Mouse (Mus musculus) megakaryocyte progenitor cell, adult 5-6 weeks (primary cell): ENCODE measurements around the gene Macf1. TPM values are rescaled to one million over a fixed set of nuclear protein-coding genes. Genes with fewer than 3 reads are reported as not detected.
"Not testable (repeated sequence)": the region's sequence is repeated elsewhere in the genome, so short reads cannot be mapped to it uniquely, and the experiment has no call there.

Experiments used
- ATAC-seq: replicated peaks from 2 replicates; pipeline ENCODE4 v1.8.0; 2016; ENCODE audit warnings: mild to moderate bottlenecking, moderate TSS enrichment, inconsistent platforms; ENCODE audit not compliant: poor library complexity
- total RNA-seq, 2 experiments: library from RNA; stranded (forward) in 1 of 2; stranded (reverse) in 1 of 2; fragments of 157-497, 149-512 nt in 1 of 2; fragments of 200-1000 nt in 1 of 2; gene quantifications; 2 replicates each; pipeline versions ENCODE4 v1.2.3 to v1.2.4; 2015 to 2017

The Macf1 gene
- total RNA-seq, 2 experiments from 2014 or later: 123 to 130 TPM

DNA sequence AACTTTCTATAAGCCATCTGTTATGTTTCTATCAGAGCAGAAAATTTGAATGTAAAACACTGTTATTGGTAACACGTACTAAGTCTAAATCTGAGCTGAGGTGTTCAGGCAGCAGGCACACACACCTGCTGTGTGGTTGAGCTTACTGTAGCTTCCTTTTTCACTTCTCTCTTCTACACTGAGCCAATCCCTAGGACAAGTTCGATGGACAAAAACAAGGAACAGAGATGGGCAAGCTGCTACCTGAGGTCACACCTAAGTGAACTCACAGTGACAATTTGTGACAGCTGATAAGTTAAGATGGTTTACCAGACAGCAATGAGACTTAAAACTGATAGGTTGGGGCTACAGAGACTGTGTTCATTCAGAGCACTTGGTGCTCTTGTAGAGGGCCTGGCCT lies 125.7 kb downstream of the Macf1 start:
- no peak for ATAC-seq

DNA sequence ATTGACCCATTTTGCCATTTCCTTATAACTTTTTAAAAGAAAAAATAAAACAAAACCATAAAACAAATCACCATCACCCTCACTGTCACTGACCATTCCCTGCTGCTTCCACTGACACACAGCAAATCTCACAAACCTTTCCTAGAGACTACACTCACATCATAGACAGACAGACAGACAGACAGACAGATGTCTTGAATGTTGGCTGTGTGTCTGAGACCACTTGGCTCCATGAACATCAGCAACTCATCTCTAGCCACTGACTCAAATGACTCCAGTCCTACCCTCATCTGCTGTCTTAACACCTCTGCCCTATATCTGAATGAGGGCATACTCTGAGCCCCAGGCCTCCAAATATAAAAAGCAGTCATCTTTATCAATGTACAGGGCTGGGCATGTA lies 128.9 kb downstream of the Macf1 start:
- ATAC-seq: no peak

DNA sequence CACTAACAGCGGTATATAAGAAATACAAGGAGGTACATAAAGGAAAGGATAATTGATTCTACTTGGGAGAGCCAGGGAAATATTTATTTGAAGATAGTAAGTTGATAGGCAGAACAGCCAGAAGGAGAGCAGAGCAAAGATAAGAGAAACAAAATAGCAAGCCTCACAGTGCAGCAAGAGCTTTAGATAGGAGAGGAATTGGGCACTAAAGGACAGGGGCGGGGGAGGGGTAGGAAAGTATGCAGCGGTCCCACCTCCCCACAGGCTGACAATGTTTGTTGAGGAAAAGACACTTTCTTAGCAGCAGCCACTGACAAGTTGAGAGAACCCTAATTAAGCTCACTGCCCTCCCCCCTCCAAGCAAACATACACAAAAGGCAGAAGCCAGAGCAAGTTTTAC lies 131.5 kb downstream of the Macf1 start:
- peak; percentile 59 for ATAC-seq

DNA sequence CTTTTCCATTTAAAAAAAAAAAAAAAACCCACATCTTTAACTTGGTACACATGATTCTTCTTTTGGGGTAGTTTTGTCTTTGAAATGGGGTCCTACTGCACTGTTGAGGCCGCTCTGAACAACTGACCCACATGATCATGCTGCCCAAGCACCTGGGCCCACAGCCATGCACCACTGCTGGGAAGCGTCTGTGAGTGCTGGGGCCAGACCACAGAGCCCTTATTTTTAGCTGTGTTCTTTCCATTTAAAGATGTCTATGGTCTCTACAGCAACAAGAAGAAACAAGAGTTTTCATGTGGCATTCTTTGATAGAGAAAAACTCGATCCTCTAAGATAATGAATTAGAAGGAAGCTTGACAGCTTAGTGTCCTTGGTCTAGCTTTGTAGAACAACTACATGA lies 135.8 kb downstream of the Macf1 start:
- no peak; the same call in 1 of the 2 replicates for ATAC-seq

DNA sequence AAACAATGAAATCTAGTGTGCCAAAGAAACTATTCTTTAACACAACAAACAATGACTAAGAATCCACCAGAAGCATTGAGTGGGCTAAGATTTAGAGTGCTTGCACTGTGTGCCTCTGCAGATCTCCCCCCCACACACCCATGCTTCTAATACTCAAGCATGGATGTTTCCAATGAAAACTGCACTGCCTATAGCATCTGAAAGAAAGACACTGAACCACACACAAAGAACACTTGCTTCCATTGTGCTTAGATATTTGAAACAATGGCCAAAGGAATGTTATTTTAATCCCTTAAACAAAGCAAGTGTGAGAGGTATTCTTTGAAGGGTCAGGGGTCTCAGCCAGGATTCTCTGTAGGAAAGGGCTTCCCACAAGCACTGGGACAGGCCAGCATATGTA lies 140.5 kb downstream of the Macf1 start:
- no peak for ATAC-seq

DNA sequence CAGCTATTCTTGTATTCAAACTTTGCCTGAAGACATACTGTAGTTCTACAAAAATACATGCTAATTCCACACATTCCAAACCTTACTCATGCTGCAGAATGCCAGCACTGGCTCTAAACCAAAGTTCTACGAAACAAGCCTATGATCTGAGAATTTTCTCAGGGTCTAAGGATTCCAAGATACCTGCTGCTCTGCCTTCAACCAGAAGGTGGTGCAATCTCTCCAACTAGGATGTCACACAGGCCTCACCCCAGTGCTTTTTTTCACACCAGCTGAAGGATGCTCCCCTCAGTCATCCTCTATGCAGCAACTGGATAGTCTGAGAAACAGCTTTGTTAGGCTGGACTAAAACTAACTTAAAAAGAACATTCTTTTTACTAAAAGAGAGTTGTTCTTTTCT lies 148.9 kb downstream of the Macf1 start:
- ATAC-seq: peak; percentile 95

DNA sequence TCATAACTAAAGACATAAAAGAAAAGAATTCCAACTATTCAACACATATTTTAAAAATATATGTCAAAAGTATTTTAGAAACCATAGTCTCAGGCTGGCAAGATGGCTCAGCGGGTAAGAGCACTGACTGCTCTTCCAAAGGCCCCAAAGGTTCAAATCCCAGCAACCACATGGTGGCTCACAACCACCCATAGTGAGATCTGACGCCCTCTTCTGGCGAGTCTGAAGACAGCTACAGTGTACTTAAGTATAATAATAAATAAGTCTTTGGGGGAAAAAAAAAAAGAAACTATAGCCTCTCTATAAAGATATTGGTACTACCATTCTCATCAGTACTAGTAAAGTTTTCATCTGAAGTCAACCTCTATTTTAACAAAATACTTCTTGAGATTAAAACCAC lies 152.2 kb downstream of the Macf1 start:
- ATAC-seq: no peak

DNA sequence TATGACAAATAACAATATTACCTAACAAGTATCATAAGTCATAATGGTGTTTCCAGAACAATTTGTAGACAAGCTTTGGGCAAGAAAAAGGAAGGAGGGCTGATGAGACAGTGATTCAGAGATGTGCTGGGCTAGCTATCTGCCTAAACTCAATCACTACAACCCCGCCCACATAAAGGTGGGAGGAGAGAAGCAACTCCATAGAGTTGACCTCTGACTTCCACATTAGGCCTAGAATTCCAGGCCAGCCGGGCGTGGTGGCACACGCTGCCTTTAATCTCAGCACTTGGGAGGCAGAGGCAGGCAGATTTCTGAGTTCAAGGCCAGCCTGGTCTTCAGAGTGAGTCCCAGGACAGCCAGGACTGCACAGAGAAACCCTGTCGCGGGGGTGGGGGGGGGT lies 153.2 kb downstream of the Macf1 start:
- no peak for ATAC-seq

DNA sequence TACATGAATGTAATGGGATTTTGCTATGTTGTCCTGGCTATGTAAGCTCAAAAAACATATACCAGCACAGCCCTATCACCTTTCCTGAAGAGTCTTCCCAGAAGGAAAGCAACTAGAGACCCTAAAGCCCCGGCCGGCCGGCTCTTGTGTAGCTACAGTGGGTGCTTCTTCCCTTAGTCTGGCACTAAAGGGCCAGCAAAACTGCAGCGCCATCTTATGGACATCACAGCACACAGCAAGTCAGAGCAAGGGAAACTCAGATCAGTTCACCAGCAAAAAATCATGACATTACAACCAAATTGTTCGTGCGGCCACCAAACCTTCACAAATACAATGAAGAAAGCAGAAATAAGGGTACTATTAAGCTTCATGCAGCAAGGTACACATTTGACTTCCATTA lies 154.9 kb downstream of the Macf1 start:
- peak; percentile 82 for ATAC-seq

DNA sequence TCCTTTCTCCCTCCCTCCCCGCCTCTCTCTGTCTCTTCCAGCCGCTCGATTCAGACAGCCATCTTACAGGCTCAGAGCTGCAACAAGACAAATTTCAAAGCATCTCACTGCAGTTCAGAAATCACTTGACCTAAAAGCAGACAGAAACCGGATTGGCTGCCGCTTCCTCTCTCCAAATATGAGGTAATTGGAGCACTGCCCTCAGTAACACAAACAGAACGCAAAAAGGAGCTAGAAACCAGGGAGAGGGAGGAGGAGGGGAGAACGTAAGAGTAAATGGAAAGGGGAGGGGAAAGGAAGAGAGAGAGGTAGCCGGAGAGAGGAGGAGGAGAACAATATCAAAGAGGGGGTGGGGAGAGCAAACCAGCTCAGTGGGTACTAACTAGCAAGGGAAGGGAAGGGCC lies 156.6 kb downstream of the Macf1 start:
- no peak for ATAC-seq

DNA sequence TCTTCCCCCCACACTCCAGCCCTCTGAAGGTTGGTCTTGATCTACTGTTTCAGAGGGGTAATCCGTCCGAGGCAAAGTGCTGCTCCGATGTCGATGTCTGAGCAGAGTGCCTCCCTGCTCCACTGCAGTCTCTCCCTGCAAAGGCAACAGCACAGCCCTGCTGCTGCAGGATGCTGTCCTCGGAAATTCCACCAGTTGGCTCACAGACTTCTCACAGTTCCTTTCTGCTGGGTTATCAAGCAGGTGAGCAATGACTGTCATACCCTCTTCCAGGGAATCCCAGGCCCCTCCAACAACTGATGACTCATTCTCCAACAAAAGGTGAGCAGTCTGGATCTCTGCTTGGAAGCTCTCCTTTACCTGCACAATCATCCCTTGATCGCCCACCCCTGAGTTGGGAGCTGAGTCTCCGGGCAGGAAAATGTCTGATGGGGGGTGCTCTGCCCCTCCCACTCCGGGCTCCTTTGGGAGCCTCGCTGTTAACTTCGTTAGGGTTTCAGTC lies 157.3 kb downstream of the Macf1 start:
- no peak for ATAC-seq

DNA sequence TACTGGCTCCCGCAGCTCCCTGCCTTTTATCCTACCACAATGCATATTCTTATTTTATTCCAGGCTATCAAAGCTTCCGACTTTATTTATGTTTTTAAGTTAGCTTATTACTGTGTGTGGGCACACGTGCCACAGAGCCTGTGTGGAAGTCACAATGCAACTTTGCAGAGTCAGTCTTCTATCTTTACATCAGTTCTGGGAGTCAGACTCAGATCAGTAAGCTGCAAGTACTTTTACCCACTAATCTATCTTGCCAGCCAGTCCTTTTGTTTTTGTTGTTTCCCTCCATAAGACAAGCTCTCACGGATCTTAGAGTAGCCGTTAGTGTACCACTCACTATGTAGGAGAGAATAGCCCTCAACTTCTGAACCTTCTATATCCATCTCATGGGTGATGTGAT lies 159.4 kb downstream of the Macf1 start:
- ATAC-seq: peak; percentile 53

DNA sequence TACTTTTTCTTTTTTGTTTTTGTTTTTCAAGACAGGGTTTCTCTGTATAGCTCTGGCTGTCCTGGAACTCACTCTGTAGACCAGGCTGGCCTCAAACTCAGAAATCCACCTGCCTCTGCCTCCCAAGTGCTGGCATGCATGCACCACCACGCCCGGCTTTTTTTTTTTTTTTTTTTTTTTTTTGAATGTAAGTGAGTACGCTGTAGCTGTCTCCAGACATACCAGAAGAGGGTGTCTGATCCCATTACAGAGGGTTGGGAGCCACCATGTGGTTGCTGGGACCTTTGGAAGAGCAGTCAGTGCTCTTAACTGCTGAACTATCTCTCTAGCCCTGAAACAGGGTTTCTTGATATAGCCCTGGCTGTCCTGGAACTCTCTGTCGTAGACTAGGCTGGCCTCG lies 164.0 kb downstream of the Macf1 start:
- not testable (repeated sequence) for ATAC-seq

DNA sequence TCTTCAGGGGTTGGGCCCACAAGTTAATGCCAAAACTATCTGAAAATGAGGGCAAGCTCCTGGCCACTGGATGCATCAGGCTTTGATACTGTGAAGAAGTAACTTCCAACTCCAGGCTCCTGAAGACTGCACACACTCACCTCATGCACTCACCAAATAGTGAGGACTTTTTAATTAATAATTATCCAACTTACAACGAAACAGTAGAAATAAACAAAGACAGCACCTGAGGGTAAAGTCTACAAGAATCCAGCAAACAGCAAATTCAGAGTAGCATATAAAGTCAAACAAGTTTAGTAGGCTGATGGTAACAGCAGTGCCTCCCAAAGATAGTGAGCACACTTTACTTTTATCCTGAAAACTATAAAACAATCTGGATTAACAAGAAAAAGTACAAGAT lies 168.5 kb downstream of the Macf1 start:
- ATAC-seq: no peak

DNA sequence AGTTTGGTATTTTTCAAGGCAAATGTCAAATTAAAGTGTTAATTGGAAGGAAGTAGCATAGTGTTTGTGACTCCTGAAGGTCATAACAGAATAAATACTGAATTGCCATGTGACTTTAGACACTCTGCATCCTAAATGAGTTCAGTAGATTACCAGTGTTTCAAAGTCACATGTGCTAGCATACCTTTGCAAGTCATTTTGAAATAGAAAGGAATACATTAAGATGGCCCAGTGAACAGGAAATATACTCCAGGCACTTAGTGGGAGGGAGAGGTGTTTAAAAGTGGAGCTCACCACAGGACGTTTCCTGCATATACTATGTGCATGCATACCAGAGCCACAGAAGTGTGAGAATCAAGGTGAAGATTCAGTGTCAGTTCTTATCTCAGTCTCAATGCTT lies 174.0 kb downstream of the Macf1 start:
- no peak for ATAC-seq

DNA sequence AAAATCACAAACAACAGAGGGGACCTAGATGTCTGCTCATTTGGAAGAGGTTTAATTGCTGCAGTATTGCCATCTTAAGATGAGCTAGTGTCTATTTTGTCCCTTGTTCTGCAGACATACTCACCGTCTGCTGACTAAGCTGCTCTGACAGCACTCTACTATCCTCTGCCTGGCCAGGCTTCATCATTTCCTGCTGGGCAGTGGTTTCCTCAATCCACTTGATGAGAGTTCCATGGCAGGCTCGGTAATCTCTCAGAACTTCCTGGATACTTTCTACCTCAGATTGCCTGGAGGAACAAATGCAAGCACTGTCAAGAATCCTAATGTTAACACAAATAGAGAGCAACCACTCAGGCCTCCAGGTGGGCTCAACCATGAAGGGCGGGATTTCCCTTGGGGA lies 195.1 kb downstream of the Macf1 start:
- no peak for ATAC-seq

DNA sequence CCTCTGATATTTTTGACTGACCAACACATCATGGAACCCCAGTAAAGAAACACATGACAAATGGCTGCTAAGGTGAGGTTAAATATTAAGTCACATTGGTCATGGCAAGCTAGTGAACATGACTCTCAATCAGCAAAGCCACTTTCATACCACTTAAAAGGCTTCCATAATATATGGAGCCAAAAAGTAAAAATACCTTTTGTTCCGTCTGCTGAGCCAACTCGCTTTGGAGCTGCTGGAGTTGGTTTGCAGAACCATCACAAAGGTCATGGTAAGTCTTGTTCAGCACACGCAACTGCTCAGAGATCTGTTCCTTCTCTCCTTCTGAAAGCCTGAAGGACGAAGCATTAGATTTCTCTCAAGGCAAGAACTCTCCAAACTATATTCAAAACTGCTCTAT lies 204.2 kb downstream of the Macf1 start:
- ATAC-seq: no peak

DNA sequence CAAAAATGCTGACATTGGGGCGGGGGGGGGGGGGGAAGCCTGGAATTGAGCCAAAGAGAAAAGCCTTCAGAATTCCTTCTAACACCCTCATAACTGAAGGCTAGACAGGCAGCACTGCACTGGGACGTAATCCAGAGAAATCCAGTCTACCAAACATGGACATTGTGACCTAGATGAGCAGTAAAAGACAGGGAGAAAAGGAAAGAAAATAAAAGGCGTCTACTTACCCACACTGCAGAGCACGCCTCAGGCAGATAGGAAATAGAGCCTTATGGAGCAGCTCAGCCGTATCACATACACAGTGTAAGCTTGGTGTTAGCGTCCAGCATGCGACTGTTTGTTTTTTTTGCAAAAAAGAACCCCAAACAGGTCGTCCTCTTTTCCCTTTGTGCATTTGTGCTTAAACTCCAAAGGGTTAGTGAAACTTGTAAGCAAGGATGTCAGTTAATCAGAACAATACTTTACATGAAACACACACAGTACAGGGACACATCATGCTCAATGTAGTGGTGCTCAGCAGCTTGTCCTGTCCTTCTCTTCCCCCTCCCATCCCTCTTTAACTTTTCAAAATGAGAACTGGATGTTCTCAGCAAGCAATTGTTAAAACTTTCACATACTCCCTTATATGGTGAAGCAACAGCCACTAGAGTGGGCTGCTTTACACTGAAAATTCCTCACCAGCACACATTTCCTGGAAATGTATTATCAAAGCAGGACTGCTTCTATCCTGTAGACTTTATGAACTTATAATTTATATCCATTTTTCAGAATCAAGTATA lies 205.3 kb downstream of the Macf1 start:
- no peak for ATAC-seq

DNA sequence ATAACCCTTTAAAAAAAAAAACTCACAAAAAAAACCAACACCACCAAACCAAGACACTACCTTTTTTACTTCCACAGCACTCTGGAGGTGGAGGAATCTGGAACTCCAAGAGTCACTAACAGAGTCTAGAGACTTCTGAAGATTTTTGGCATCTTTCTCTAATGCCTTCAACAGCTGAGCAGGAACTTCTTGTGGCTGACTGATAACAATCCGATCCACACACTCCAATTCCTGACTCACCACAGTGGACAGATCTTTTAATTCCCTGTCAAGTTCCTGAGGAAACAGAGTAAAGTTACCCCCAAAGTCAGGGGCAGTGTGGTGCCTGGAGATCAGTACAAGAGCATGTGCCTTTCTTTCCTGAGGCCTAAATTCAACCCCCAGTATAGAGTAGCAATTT lies 218.4 kb downstream of the Macf1 start:
- no peak for ATAC-seq

DNA sequence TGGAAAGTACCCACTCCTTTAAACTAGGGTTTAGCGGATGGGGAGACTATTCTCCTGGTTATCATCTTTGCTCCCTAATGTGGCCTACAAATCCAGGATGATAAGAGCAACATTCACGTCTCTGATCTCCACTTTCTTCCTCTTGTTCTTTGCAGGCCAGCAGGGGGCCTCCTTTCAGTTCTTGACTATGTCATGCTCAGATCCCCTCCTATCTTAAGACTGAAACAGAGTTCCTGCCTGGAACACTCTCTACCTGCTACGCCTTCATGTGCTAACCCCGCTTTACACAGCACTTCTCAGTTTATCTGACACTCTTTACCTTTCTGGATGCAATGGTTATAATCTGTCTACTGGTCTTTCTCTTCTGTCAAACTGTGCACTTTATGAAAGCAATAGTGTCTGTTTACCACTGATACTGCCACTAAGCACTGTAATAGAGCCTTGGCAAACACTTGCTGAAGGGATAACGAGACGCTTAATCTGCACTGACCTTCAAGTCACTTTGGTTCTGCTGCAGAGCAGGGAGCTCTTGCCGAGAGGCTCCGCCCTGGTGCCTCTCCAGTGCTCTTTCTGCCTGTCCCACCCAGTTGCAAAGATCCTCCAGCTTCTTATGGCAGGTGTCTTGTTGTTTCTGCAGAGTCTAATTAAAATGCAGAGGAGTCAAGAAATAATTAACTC lies 223.4 kb downstream of the Macf1 start:
- ATAC-seq: peak; percentile 78

DNA sequence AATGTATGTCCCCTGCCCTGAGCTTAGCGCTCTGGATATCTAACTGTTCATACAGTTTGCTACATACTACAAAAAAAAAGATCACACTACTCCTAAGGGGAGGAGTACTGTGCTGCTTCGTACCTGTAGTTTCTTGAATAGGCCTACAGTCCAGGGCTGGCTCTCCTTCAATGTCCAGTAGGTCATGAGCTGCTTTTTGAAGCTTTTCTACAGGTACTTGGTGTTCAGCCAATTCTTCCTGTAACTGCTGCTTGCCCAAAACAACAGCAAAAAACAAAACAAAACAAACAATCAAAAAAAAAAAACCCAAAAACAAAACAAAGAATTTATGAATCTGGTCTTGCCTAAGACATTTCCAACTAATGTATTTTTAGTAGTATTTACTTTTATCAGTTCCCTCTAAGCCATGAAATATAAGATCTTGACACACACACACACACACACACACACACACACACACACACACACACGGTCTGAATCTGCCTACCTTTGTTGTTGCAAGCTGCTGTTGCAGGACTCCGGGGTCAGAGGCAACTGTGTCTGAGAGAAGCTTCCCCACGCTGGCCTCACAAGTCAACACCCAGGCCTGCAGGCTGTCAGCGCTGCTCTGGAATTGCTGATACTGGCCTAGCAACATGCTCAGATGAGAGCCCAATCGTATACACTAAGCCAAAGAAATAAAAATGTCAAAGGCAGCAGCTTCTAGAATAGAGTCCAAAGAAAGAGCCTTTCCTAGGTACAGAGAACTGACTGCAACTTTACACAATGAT lies 229.1 kb downstream of the Macf1 start:
- no peak for ATAC-seq

DNA sequence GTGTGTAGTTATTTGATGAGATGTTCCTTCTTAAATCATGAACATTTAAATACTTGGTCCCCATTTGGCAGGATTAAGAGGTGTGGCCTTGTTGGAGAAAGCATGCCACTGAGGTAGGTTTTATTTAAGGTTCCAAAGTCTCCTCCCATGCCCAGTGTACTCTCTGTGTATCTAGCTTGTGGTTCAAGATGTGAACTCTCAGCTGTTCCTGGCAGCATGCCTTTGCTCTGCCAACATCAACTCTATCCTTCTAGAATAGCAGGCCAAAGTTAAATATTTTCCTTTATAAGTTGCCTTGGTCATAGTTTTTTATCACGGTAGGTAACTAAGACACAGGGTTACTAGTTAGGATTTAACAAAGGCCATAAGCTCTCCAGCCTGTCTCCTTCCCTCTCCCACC lies 230.4 kb downstream of the Macf1 start:
- ATAC-seq: no peak
